Mouse (Mus musculus) midbrain, postnatal 0 days (tissue): Measurements from ENCODE around the gene Sdhaf3. TPM values are rescaled to one million over a fixed set of nuclear protein-coding genes. Genes with fewer than 3 reads are reported as not detected.
A peak's percentile ranks its signal among the peaks of the same experiment; 100 is the strongest.

Source experiments
- ATAC-seq: fragments of 200-750 bp; cut with Nextera tagmentation; 2 replicates; pipeline ENCODE4 v1.8.0; 2017; ENCODE audit warnings: moderate number of reproducible peaks, mild to moderate bottlenecking, moderate TSS enrichment, moderate library complexity; ENCODE audit not compliant: low FRiP score
- DNase-seq: peaks from one replicate; pipeline ENCODE4 v3.0.0-alpha.2; 2015; ENCODE audit warnings: low spot score
- H3K27ac ChIP-seq: fragments of 300-500 bp; sonication (generic); 2 replicates; pipeline ENCODE4 v1.5.1; 2014; ENCODE audit warnings: low read depth, mild to moderate bottlenecking, low read length, mixed read lengths
- H3K27me3 ChIP-seq: fragments of 300-500 bp; sonication (generic); 2 replicates; pipeline ENCODE4 v1.6.1; 2014; ENCODE audit warnings: low read length, control low read depth, mixed read lengths; ENCODE audit not compliant: insufficient read depth
- H3K36me3 ChIP-seq: fragments of 300-500 bp; sonication (generic); 2 replicates; pipeline ENCODE4 v1.6.1; 2014; ENCODE audit warnings: low read length, control low read depth, mixed read lengths; ENCODE audit not compliant: insufficient read depth
- H3K4me1 ChIP-seq: fragments of 300-500 bp; sonication (generic); 2 replicates; pipeline ENCODE4 v1.6.1; 2014; ENCODE audit warnings: mild to moderate bottlenecking, control low read depth, antibody characterized with exemption, low read length, mixed read lengths; ENCODE audit not compliant: insufficient read depth
- H3K4me2 ChIP-seq: fragments of 300-500 bp; sonication (generic); 2 replicates; pipeline ENCODE4 v1.6.1; 2014; ENCODE audit warnings: low read depth, mild to moderate bottlenecking, low read length, mixed read lengths; ENCODE audit not compliant: poor library complexity, severe bottlenecking
- H3K4me3 ChIP-seq: fragments of 300-500 bp; sonication (generic); 2 replicates; pipeline ENCODE4 v1.5.1; 2014; ENCODE audit warnings: low read depth, mild to moderate bottlenecking, low read length, moderate library complexity
- H3K9ac ChIP-seq: fragments of 300-500 bp; sonication (generic); replicated peaks from 2 replicates; pipeline ENCODE4 v1.6.1; 2014; ENCODE audit warnings: mild to moderate bottlenecking, low read length, moderate library complexity, mixed read lengths; ENCODE audit not compliant: poor library complexity, severe bottlenecking
- H3K9me3 ChIP-seq: fragments of 300-500 bp; sonication (generic); 2 replicates; pipeline ENCODE4 v1.6.1; 2016; ENCODE audit warnings: low read length, control low read depth
- CTCF ChIP-seq: IDR thresholded peaks from 2 replicates; pipeline ENCODE4 v1.5.1; 2016; ENCODE audit warnings: antibody characterized with exemption, mild to moderate bottlenecking
- WGBS: fragments of 180-500 bp; shearing (Covaris S2); extraction: QIAGEN DNeasy Blood & Tissue Kit; methylation state at CpG from one replicate; pipeline ENCODE4 v1.1.7; 2014; 5-methylcytosine and 5-hydroxymethylcytosine counted together
- polyA plus RNA-seq: library from polyadenylated mRNA; unstranded; fragments of >200 nt; fragmentation: Nextera tagmentation; extraction: Ambion mirVana; gene quantifications from 2 replicates; pipeline ENCODE4 v1.2.1, GENCODE M21; 2015
- total RNA-seq: library from RNA; depleted of rRNA; stranded (reverse); fragments of >200 nt; gene quantifications from 2 replicates; pipeline ENCODE4 v1.2.3, GENCODE M21; 2014; rRNA removed

The Sdhaf3 gene
- total and polyA plus RNA-seq, 2 experiments from 2014 or later, result 5.5 TPM

GRCm38 (mm10) chr6:7082467-7083259, 126.9 kb downstream of the Sdhaf3 start:
- DNase-seq (peak; percentile 30), ATAC-seq (peak; percentile 78; the same call in 1 of the 2 replicates)
- no peak overlapping the region for H3K4me3 ChIP-seq

GRCm38 (mm10) chr6:7083661-7084060, 127.9 kb downstream of the Sdhaf3 start:
- H3K27me3 ChIP-seq, result no peaks in the 10 kb centered on the region
- H3K27ac ChIP-seq, result no peak overlapping the region
- TF ChIP-seq CTCF, result no peak
- H3K4me3 ChIP-seq, result no peak overlapping the region
- DNase-seq, result no peak
- H3K36me3 ChIP-seq, result no peaks in the 10 kb centered on the region
- 81% methylated on average over 4 of the region's 4 CpGs for WGBS
- ATAC-seq, result no peak
- H3K4me1 ChIP-seq, result no peaks in the 10 kb centered on the region
- no peak overlapping the region for H3K9ac ChIP-seq
- no peak overlapping the region for H3K4me2 ChIP-seq
- no peaks in the 10 kb centered on the region for H3K9me3 ChIP-seq

More at GRCm38 (mm10) chr6:7082467-7083259, 126.9 kb downstream of the Sdhaf3 start:
- TF ChIP-seq CTCF, result no peak
- Histone ChIP-seq H3K9me3 (no peaks in the 10 kb centered on the region), H3K36me3 (no peaks in the 10 kb centered on the region), H3K27ac (no peak overlapping the region), H3K4me2 (no peak overlapping the region), H3K27me3 (no peaks in the 10 kb centered on the region), H3K4me1 (no peaks in the 10 kb centered on the region), H3K9ac (no peak overlapping the region)
- WGBS, result 62% methylated on average over 5 of the region's 5 CpGs

DNA sequence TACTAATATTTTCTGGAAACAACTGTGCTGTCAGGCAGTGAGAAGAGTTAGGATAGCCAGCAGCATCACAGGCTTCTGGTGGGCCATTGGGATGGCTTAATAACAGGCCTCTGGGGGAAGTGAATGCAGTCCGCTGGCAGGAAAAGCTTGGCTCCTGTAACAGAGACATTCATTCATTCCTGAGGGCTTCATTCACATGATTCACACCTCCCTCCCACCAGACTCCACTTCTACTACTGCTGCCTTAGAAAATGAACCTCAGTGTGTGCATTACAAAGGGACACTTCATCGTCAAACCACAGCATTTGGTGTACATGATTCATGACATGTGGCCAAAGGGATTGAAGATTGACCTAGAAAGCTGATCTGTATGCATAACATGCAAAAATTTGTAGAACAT, 128.6 kb downstream of the Sdhaf3 start:
- no peak overlapping the region for H3K27ac ChIP-seq
- H3K4me2 ChIP-seq, result no peak overlapping the region
- H3K9ac ChIP-seq, result no peak overlapping the region
- no peak for TF ChIP-seq CTCF
- H3K4me3 ChIP-seq, result no peak overlapping the region
- ATAC-seq (no peak), DNase-seq (peak; percentile 48)
- H3K9me3 ChIP-seq, result no peaks in the 10 kb centered on the region
- no peaks in the 10 kb centered on the region for H3K36me3 ChIP-seq
- H3K4me1 ChIP-seq, result no peaks in the 10 kb centered on the region
- WGBS, result 66% methylated on average over 2 of the region's 2 CpGs
- H3K27me3 ChIP-seq, result no peaks in the 10 kb centered on the region

- H3K27ac ChIP-seq, result no peak overlapping the region
- no peaks in the 10 kb centered on the region for H3K9me3 ChIP-seq
- DNase-seq (no peak), ATAC-seq (no peak)
- WGBS, result 86% methylated on average over 2 of the region's 2 CpGs
- TF ChIP-seq CTCF, result no peak
- no peak overlapping the region for H3K4me3 ChIP-seq
- H3K9ac ChIP-seq, result no peak overlapping the region
- H3K4me2 ChIP-seq, result no peak overlapping the region
- no peaks in the 10 kb centered on the region for H3K4me1 ChIP-seq
- H3K27me3 ChIP-seq, result no peaks in the 10 kb centered on the region
- H3K36me3 ChIP-seq, result no peaks in the 10 kb centered on the region
Observed at GRCm38 (mm10) chr6:7085506-7085905, 129.7 kb downstream of the Sdhaf3 start.

DNA sequence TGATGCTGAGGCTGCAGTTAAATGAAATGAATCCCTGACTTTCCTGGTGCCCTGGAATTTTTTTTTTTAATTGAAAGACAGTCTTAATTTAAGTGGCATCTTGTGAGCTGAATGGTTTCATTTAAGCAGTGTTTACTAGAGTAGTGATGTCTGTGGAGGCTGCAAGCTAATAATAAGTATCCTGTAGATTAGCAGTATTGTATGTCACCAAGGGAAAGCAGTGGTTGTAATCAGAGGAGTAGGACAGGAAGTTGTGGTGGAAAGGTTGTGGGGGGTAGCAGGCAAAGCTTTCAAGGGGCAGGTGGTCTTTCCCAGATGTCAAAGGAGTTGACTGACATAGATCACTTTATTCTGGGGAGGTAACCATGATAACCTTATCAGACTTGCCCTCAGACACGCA, 136.3 kb downstream of the Sdhaf3 start:
- H3K27ac ChIP-seq, result no peak overlapping the region
- no peaks in the 10 kb centered on the region for H3K36me3 ChIP-seq
- no peak for DNase-seq
- H3K4me1 ChIP-seq, result no peaks in the 10 kb centered on the region
- H3K4me2 ChIP-seq, result no peak overlapping the region
- H3K9me3 ChIP-seq, result no peaks in the 10 kb centered on the region
- no peak for ATAC-seq
- H3K4me3 ChIP-seq, result no peak overlapping the region
- no peak for TF ChIP-seq CTCF
- no peaks in the 10 kb centered on the region for H3K27me3 ChIP-seq
- no peak overlapping the region for H3K9ac ChIP-seq
- WGBS, result 80% methylated on average over 1 of the region's 1 CpGs

Other genes with a start within 250 kb of the Sdhaf3 start
- gene Dlx6, start 92.7 kb upstream of the Sdhaf3 start, total RNA-seq, result 0.57 and 1.5 TPM in 2 replicates
- 0.81 and 1.1 TPM in 2 replicates for gene Dlx6, start 92.7 kb upstream of the Sdhaf3 start, polyA plus RNA-seq
- gene Dlx5, start 73.9 kb upstream of the Sdhaf3 start, total RNA-seq, result 0.49 and 0.76 TPM in 2 replicates
- gene Dlx5, start 73.9 kb upstream of the Sdhaf3 start, polyA plus RNA-seq, result 3.3 and 6.7 TPM in 2 replicates